Mouse (Mus musculus) lung, postnatal 10 days (tissue): ENCODE measurements around the gene Prex1.

Experiments used
- DNase-seq: peaks from one replicate; pipeline ENCODE4 v3.0.0; 2021

The Prex1 gene

GRCm38 (mm10) chr2:166720416-166720815, 6.8 kb upstream of the Prex1 start:
- no peak for DNase-seq

- no peak for DNase-seq
Measured at GRCm38 (mm10) chr2:166719930-166720305, 6.3 kb upstream of the Prex1 start.

- DNase-seq = no peak
Measured at GRCm38 (mm10) chr2:166719301-166719929, 5.8 kb upstream of the Prex1 start.

- no peak for DNase-seq
Measured at GRCm38 (mm10) chr2:166716067-166716466, 2.4 kb upstream of the Prex1 start.

- no peak for DNase-seq
Measured at GRCm38 (mm10) chr2:166714427-166714699, 731 bp upstream of the Prex1 start.

- peak; percentile 30 for DNase-seq
Measured at GRCm38 (mm10) chr2:166712801-166713689, 587 bp downstream of the Prex1 start.

- no peak for DNase-seq
Measured at GRCm38 (mm10) chr2:166712310-166712709, 1.3 kb downstream of the Prex1 start.

GRCm38 (mm10) chr2:166711681-166712132, 1.9 kb downstream of the Prex1 start:
- no peak for DNase-seq

GRCm38 (mm10) chr2:166709883-166710282, 3.7 kb downstream of the Prex1 start:
- no peak for DNase-seq

GRCm38 (mm10) chr2:166708304-166708703, 5.3 kb downstream of the Prex1 start:
- DNase-seq = no peak

- DNase-seq = no peak
Measured at GRCm38 (mm10) chr2:166706526-166706925, 7.1 kb downstream of the Prex1 start.

GRCm38 (mm10) chr2:166703491-166703890, 10.1 kb downstream of the Prex1 start:
- no peak for DNase-seq

- DNase-seq = no peak
Measured at GRCm38 (mm10) chr2:166702113-166702445, 11.6 kb downstream of the Prex1 start.

GRCm38 (mm10) chr2:166701248-166702112, 12.2 kb downstream of the Prex1 start:
- no peak for DNase-seq

GRCm38 (mm10) chr2:166700732-166701131, 12.9 kb downstream of the Prex1 start:
- DNase-seq = no peak

- DNase-seq = no peak
Measured at GRCm38 (mm10) chr2:166700116-166700515, 13.5 kb downstream of the Prex1 start.

GRCm38 (mm10) chr2:166699552-166699951, 14.1 kb downstream of the Prex1 start:
- no peak for DNase-seq

- DNase-seq = no peak
Measured at GRCm38 (mm10) chr2:166694616-166695015, 19.0 kb downstream of the Prex1 start.

- DNase-seq = no peak
Measured at GRCm38 (mm10) chr2:166693394-166693793, 20.2 kb downstream of the Prex1 start.

GRCm38 (mm10) chr2:166691602-166692509, 21.8 kb downstream of the Prex1 start:
- no peak for DNase-seq

- no peak for DNase-seq
Measured at GRCm38 (mm10) chr2:166686917-166687316, 26.7 kb downstream of the Prex1 start.

- no peak for DNase-seq
Measured at GRCm38 (mm10) chr2:166685824-166686223, 27.8 kb downstream of the Prex1 start.
